Mouse (Mus musculus): ENCODE data around the gene Tns1. TPM values are rescaled to one million over a fixed set of nuclear protein-coding genes. Genes with fewer than 3 reads are reported as not detected.
A peak's percentile ranks its signal among the peaks of the same experiment; 100 is the strongest.

Gene Tns1
- polyA plus RNA-seq, 1 experiment: 6.5 TPM

- TF ChIP-seq CTCF (IDR thresholded peaks at IDR 0.05; ENCODE audit: low read depth, low read length): no peak
- no peak for TF ChIP-seq POLR2A (IDR thresholded peaks at IDR 0.05; ENCODE audit: insufficient read depth, low read length)
- no peak for TF ChIP-seq EP300 (IDR thresholded peaks at IDR 0.05; ENCODE audit: insufficient read depth, low read depth, low read length)
- Histone ChIP-seq H3K27me3 (ENCODE audit: control insufficient read depth, insufficient read depth, low read length, poor library complexity, severe bottlenecking) (no peaks in the 10 kb centered on the region), H3K9ac (ENCODE audit: low read depth, poor library complexity, severe bottlenecking) (no peak overlapping the region), H3K9me3 (replicated peaks; ENCODE audit: control insufficient read depth, insufficient read depth, low read length, poor library complexity, severe bottlenecking) (no peaks in the 10 kb centered on the region), H3K27ac (ENCODE audit: insufficient read depth, low read length) (no peak overlapping the region), H3K4me3 (ENCODE audit: low read depth, low read length) (no peak overlapping the region), H3K4me1 (ENCODE audit: control insufficient read depth, insufficient read depth, low read length) (no peaks in the 10 kb centered on the region), H3K36me3 (ENCODE audit: control insufficient read depth, insufficient read depth, low read length, poor library complexity, severe bottlenecking) (no peaks in the 10 kb centered on the region)
Measured at GRCm38 (mm10) chr1:74074693-74075485, 49.4 kb downstream of the Tns1 start.

GRCm38 (mm10) chr1:74073791-74074190, 50.5 kb downstream of the Tns1 start:
- Histone ChIP-seq H3K4me1 (ENCODE audit: control insufficient read depth, insufficient read depth, low read length) (no peaks in the 10 kb centered on the region), H3K36me3 (ENCODE audit: control insufficient read depth, insufficient read depth, low read length, poor library complexity, severe bottlenecking) (no peaks in the 10 kb centered on the region), H3K27me3 (ENCODE audit: control insufficient read depth, insufficient read depth, low read length, poor library complexity, severe bottlenecking) (no peaks in the 10 kb centered on the region), H3K4me3 (ENCODE audit: low read depth, low read length) (no peak overlapping the region), H3K9me3 (replicated peaks; ENCODE audit: control insufficient read depth, insufficient read depth, low read length, poor library complexity, severe bottlenecking) (no peaks in the 10 kb centered on the region), H3K9ac (ENCODE audit: low read depth, poor library complexity, severe bottlenecking) (no peak overlapping the region), H3K27ac (ENCODE audit: insufficient read depth, low read length) (no peak overlapping the region)
- TF ChIP-seq CTCF (IDR thresholded peaks at IDR 0.05; ENCODE audit: low read depth, low read length) (no peak), EP300 (IDR thresholded peaks at IDR 0.05; ENCODE audit: insufficient read depth, low read depth, low read length) (no peak), POLR2A (IDR thresholded peaks at IDR 0.05; ENCODE audit: insufficient read depth, low read length) (no peak)

DNA sequence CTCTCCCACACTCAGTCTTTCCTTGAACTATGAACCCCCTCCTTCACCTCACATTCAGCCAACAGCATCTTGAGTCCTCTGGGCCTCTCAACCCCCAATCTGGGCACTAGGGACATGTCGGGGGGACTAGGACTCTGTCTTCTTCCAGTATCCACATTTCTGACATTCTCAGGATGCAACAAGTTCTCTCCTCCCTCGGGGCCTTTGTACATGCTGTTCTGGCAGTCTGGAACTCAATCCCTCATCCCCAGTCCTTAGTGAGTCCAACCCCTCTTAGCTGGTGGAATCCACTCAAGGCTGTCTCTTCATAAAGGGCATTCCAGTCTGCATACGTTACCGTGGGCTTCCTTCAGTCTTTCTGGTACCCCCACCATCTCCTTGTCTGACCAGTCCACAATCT, 53.5 kb downstream of the Tns1 start:
- H3K36me3 ChIP-seq (ENCODE audit: control insufficient read depth, insufficient read depth, low read length, poor library complexity, severe bottlenecking): no peaks in the 10 kb centered on the region
- no peak overlapping the region for H3K27ac ChIP-seq (ENCODE audit: insufficient read depth, low read length)
- H3K4me3 ChIP-seq (ENCODE audit: low read depth, low read length): no peak overlapping the region
- TF ChIP-seq CTCF (IDR thresholded peaks at IDR 0.05; ENCODE audit: low read depth, low read length): no peak
- TF ChIP-seq POLR2A (IDR thresholded peaks at IDR 0.05; ENCODE audit: insufficient read depth, low read length): no peak
- no peak for TF ChIP-seq EP300 (IDR thresholded peaks at IDR 0.05; ENCODE audit: insufficient read depth, low read depth, low read length)
- H3K4me1 ChIP-seq (ENCODE audit: control insufficient read depth, insufficient read depth, low read length): no peaks in the 10 kb centered on the region
- no peaks in the 10 kb centered on the region for H3K9me3 ChIP-seq (replicated peaks; ENCODE audit: control insufficient read depth, insufficient read depth, low read length, poor library complexity, severe bottlenecking)
- no peaks in the 10 kb centered on the region for H3K27me3 ChIP-seq (ENCODE audit: control insufficient read depth, insufficient read depth, low read length, poor library complexity, severe bottlenecking)
- no peak overlapping the region for H3K9ac ChIP-seq (ENCODE audit: low read depth, poor library complexity, severe bottlenecking)

DNA sequence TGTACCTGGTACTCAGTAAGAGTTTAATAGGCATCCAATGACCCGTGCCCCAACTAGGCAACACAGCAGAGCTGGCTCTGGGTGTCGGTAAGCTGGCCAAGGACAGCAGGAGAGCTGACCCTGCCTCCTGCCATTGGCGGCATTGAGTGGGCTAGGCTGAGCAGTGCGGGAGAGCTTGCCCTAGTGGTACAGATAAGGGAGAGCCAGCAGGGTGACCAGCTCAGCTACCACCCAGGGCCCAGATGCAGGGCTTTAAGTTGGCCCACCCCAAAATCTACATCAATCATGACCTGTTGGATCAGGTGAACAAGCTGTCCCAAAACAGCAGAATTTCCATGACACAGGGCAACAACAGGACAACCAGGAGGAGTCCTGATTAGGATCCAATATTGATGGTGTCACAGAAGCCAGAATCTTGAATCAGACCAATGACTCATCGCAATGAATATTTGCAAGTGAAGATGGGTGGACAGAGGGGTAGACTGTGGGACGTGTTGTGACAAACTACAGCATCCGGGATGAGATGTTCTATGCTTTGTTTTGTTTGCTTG, 54.2 kb downstream of the Tns1 start:
- Histone ChIP-seq H3K9ac (ENCODE audit: low read depth, poor library complexity, severe bottlenecking) (no peak overlapping the region), H3K36me3 (ENCODE audit: control insufficient read depth, insufficient read depth, low read length, poor library complexity, severe bottlenecking) (no peaks in the 10 kb centered on the region), H3K27me3 (ENCODE audit: control insufficient read depth, insufficient read depth, low read length, poor library complexity, severe bottlenecking) (no peaks in the 10 kb centered on the region), H3K4me1 (ENCODE audit: control insufficient read depth, insufficient read depth, low read length) (no peaks in the 10 kb centered on the region), H3K27ac (ENCODE audit: insufficient read depth, low read length) (no peak overlapping the region), H3K9me3 (replicated peaks; ENCODE audit: control insufficient read depth, insufficient read depth, low read length, poor library complexity, severe bottlenecking) (no peaks in the 10 kb centered on the region), H3K4me3 (ENCODE audit: low read depth, low read length) (no peak overlapping the region)
- no peak for TF ChIP-seq EP300 (IDR thresholded peaks at IDR 0.05; ENCODE audit: insufficient read depth, low read depth, low read length)
- no peak for TF ChIP-seq POLR2A (IDR thresholded peaks at IDR 0.05; ENCODE audit: insufficient read depth, low read length)

DNA sequence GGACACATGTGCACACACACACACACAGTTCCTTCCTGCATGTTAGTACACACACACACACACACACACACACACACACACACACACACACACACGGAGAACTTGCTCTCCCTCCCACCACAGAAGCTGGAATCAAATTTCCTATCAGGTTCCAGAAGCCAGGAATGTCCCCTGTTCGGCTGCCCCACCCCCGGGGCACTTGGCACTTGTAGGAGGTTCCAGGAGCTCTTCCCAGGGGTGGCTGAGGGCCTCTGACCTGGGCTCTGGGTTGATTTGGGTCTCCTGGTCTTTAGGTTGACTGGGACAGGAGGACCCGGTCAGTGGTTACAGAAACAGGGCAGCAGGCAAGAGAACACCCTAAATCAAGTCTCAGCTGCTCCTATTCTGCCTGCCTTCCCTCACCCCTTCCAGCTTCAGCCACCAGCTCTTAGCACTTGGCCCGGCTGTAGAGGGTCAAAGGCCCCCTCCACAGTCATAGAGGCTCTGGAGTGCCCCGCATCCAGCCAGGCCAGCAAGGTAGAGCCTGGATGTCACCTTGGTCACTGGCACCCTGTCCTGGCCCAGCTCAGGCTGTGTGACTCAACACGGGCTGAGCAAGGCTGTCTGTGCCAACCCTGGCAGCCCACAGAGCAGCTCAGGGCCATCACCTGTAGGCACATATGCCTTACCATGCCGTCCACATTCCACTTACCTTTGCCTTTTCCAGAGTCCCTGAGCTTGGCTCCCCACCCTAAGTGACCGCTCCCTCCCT, 55.0 kb downstream of the Tns1 start:
- H3K27ac ChIP-seq (ENCODE audit: insufficient read depth, low read length): no peak overlapping the region

More for the DNA sequence above, 55.0 kb downstream of the Tns1 start:
- no peaks in the 10 kb centered on the region for H3K27me3 ChIP-seq (ENCODE audit: control insufficient read depth, insufficient read depth, low read length, poor library complexity, severe bottlenecking)
- no peak for TF ChIP-seq CTCF (IDR thresholded peaks at IDR 0.05; ENCODE audit: low read depth, low read length)
- no peak for TF ChIP-seq EP300 (IDR thresholded peaks at IDR 0.05; ENCODE audit: insufficient read depth, low read depth, low read length)
- no peak for TF ChIP-seq POLR2A (IDR thresholded peaks at IDR 0.05; ENCODE audit: insufficient read depth, low read length)
- peak overlapping the region; percentile 19; the same call in 1 of the 2 replicates for H3K4me3 ChIP-seq (ENCODE audit: low read depth, low read length)
- no peaks in the 10 kb centered on the region for H3K36me3 ChIP-seq (ENCODE audit: control insufficient read depth, insufficient read depth, low read length, poor library complexity, severe bottlenecking)
- H3K4me1 ChIP-seq (ENCODE audit: control insufficient read depth, insufficient read depth, low read length): no peaks in the 10 kb centered on the region
- H3K9ac ChIP-seq (ENCODE audit: low read depth, poor library complexity, severe bottlenecking): no peak overlapping the region
- H3K9me3 ChIP-seq (replicated peaks; ENCODE audit: control insufficient read depth, insufficient read depth, low read length, poor library complexity, severe bottlenecking): no peaks in the 10 kb centered on the region

All from ES-Bruce4 (cell line).